Mouse (Mus musculus): ENCODE data around the gene Rgp1. TPM values are rescaled to one million over a fixed set of nuclear protein-coding genes. Genes with fewer than 3 reads are reported as not detected.

The Rgp1 gene
- total and polyA plus RNA-seq, 3 experiments = 17.1 to 47.6 TPM; not detected in 1

DNA sequence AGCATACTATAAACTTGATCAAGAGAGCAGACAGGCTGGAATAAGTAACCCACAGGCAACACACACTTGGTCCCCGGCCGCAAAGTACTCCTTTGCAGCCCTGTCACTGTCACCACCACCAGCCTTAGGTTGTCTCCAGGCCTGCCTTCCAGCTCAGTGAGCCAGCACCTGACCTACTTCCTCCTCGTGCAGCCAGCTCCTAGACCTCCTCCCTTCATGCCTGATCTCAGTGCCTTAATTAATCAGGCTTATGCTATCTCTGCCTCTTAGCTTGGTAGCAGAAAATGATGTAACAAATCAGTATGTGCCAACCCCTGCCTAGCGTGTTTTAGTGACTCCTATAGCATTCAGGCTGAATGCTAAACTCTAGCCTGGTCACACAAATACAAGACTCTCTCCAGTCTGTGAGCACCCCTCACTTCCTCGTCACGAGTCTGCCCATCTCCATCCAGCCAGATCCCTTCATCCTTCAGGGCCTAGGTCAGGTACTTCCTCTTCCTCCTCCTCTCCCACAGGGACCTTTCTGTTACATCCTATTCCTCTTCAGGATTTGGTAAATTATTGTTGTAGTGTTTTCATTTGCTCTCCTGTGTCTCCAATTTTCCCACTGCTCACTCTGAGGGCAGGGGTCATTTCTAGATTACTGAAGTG lies 7.0 kb upstream of the Rgp1 start:
- Histone ChIP-seq H3K9me3 (replicated peaks; ENCODE audit: insufficient read depth, low read length) (no peaks in the 10 kb centered on the region), H3K4me1 (ENCODE audit: control insufficient read depth in 1 of 2, insufficient read depth in 2 of 2, low read length in 2 of 2) (peaks cover 0 to 13% of the 10 kb centered on the region in 2 experiments; a peak in 3 of 4 replicates), H3K27me3 (ENCODE audit: control insufficient read depth in 1 of 2, insufficient read depth in 2 of 2, low read length in 2 of 2) (no peaks in the 10 kb centered on the region), H3K4me3 (ENCODE audit: control insufficient read depth in 1 of 2, insufficient read depth in 1 of 2, low read depth in 2 of 2, low read length in 2 of 2) (no peak overlapping the region), H3K9ac (ENCODE audit: control insufficient read depth, low read depth, low read length, poor library complexity, severe bottlenecking) (no peak overlapping the region), H3K36me3 (ENCODE audit: control insufficient read depth in 1 of 2, insufficient read depth in 2 of 2, low read length in 2 of 2) (no peaks in the 10 kb centered on the region; a peak in 2 of 4 replicates), H3K27ac (ENCODE audit: control insufficient read depth, low read depth, low read length) (no peak overlapping the region), H3K79me2 (ENCODE audit: control insufficient read depth, insufficient read depth, low read length, poor library complexity) (peaks cover 2% of the 10 kb centered on the region; the same call in 1 of the 2 replicates)
- no peak for TF ChIP-seq GABPA (IDR thresholded peaks at IDR 0.05; ENCODE audit: low read depth, low read length)
- TF ChIP-seq USF1 (IDR thresholded peaks at IDR 0.05; ENCODE audit: low read depth, low read length) = peak; percentile 59; the same call in 1 of the 2 replicates
- DNase-seq (ENCODE audit: low read depth, low spot score) = peak; percentile 59

DNA sequence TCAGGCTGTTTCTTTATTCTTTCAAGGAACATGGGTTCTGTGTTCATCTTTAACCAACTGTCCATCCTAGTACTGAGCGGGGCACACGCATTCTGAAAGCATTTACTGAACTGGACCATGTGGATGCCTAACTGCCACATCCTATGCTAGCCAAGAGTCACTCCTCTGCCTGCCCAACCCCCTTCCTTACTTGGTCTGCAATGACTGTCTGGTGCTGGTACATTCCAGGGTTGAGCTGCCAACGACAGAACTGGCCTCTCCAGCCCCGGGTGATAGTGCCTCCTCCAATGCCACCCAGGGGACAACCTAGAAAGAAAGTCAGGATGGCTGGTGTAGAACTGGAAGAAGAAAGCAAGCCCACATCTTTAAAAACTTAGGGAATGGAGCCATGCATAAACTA lies 5.0 kb upstream of the Rgp1 start:
- no peak overlapping the region for H3K27ac ChIP-seq (ENCODE audit: control insufficient read depth, low read depth, low read length)
- no peak for DNase-seq (ENCODE audit: low read depth, low spot score)
- no peak overlapping the region for H3K4me3 ChIP-seq (ENCODE audit: control insufficient read depth in 1 of 2, insufficient read depth in 1 of 2, low read depth in 2 of 2, low read length in 2 of 2)
- peaks cover 5 to 21% of the 10 kb centered on the region in 2 experiments for H3K4me1 ChIP-seq (ENCODE audit: control insufficient read depth in 1 of 2, insufficient read depth in 2 of 2, low read length in 2 of 2)
- H3K9me3 ChIP-seq (replicated peaks; ENCODE audit: insufficient read depth, low read length) = no peaks in the 10 kb centered on the region
- H3K36me3 ChIP-seq (ENCODE audit: control insufficient read depth in 1 of 2, insufficient read depth in 2 of 2, low read length in 2 of 2) = no peaks in the 10 kb centered on the region; a peak in 3 of 4 replicates
- TF ChIP-seq MAFK (IDR thresholded peaks at IDR 0.05; ENCODE audit: borderline replicate concordance, low read depth, low read length) (no peak), MYB (IDR thresholded peaks at IDR 0.05; ENCODE audit: low read depth, low read length) (no peak), POLR2A (IDR thresholded peaks at IDR 0.05; ENCODE audit: control insufficient read depth in 1 of 2, insufficient read depth in 1 of 2, low read depth in 1 of 2, low read length in 2 of 2, poor library complexity in 1 of 2) (no peak), CHD2 (IDR thresholded peaks at IDR 0.05; ENCODE audit: low read length) (no peak)
- no peak overlapping the region for H3K9ac ChIP-seq (ENCODE audit: control insufficient read depth, low read depth, low read length, poor library complexity, severe bottlenecking)
- H3K27me3 ChIP-seq (ENCODE audit: control insufficient read depth in 1 of 2, insufficient read depth in 2 of 2, low read length in 2 of 2) = no peaks in the 10 kb centered on the region
- H3K79me2 ChIP-seq (ENCODE audit: control insufficient read depth, insufficient read depth, low read length, poor library complexity) = peaks cover 15% of the 10 kb centered on the region

DNA sequence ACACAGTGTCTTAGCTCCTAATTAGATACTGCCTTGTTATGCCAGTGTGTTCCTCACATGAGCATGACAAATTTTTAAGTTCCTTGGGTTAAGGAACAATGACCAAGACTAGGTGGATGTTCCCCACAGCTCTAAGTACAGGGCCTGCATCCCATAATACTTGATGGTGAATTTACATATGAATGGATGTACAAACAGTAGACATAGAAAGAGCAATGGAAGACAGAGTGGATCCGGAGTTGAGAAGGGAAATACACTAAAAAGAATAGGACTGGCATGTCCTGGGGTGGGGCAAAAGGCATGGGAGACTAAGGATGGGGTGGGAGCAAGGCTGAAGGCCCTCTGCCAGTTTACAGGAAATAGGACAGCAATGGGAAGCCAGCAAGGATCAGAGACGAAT lies 3.2 kb upstream of the Rgp1 start:
- TF ChIP-seq ZC3H11A (IDR thresholded peaks at IDR 0.05; ENCODE audit: low read depth, low read length) = no peak
- TF ChIP-seq POLR2AphosphoS2 (IDR thresholded peaks at IDR 0.05; ENCODE audit: low read length) = no peak
- no peak for TF ChIP-seq GABPA (IDR thresholded peaks at IDR 0.05; ENCODE audit: low read depth, low read length)
- TF ChIP-seq USF1 (IDR thresholded peaks at IDR 0.05; ENCODE audit: low read depth, low read length) = no peak
- no peak for TF ChIP-seq MYC (IDR thresholded peaks at IDR 0.05; ENCODE audit: low read depth, low read length)
- TF ChIP-seq MAX (IDR thresholded peaks at IDR 0.05; ENCODE audit: low read length) = no peak
- TF ChIP-seq MXI1 (IDR thresholded peaks at IDR 0.05; ENCODE audit: low read depth, low read length) = no peak
- TF ChIP-seq CHD2 (IDR thresholded peaks at IDR 0.05; ENCODE audit: low read length) = no peak
- TF ChIP-seq UBTF (IDR thresholded peaks at IDR 0.05; ENCODE audit: borderline replicate concordance, insufficient read depth, low read depth, low read length) = no peak
- TF ChIP-seq CHD1 (IDR thresholded peaks at IDR 0.05; ENCODE audit: low read depth, low read length) = no peak
- no peak for TF ChIP-seq RAD21 (IDR thresholded peaks at IDR 0.05; ENCODE audit: low read depth, low read length)
- no peak for TF ChIP-seq CTCF (IDR thresholded peaks at IDR 0.05 in 2 of 3, conservative IDR thresholded peaks at IDR 0.05 in 1 of 3; ENCODE audit: control insufficient read depth in 1 of 3, insufficient read depth in 1 of 3, low read depth in 2 of 3, low read length in 3 of 3, poor library complexity in 1 of 3, severe bottlenecking in 1 of 3)
- Histone ChIP-seq H3K79me2 (ENCODE audit: control insufficient read depth, insufficient read depth, low read length, poor library complexity) (peaks cover 21% of the 10 kb centered on the region), H3K4me3 (ENCODE audit: control insufficient read depth in 1 of 2, insufficient read depth in 1 of 2, low read depth in 2 of 2, low read length in 2 of 2) (no peak overlapping the region), H3K9ac (ENCODE audit: control insufficient read depth, low read depth, low read length, poor library complexity, severe bottlenecking) (no peak overlapping the region), H3K27me3 (ENCODE audit: control insufficient read depth in 1 of 2, insufficient read depth in 2 of 2, low read length in 2 of 2) (no peaks in the 10 kb centered on the region), H3K36me3 (ENCODE audit: control insufficient read depth in 1 of 2, insufficient read depth in 2 of 2, low read length in 2 of 2) (peaks cover 0 to 3% of the 10 kb centered on the region in 2 experiments; a peak in 2 of 4 replicates), H3K27ac (ENCODE audit: control insufficient read depth, low read depth, low read length) (no peak overlapping the region), H3K4me1 (ENCODE audit: control insufficient read depth in 1 of 2, insufficient read depth in 2 of 2, low read length in 2 of 2) (peaks cover 7 to 28% of the 10 kb centered on the region in 2 experiments), H3K9me3 (replicated peaks; ENCODE audit: insufficient read depth, low read length) (no peaks in the 10 kb centered on the region)
- DNase-seq (ENCODE audit: low read depth, low spot score) = no peak
